Comparison of ENCODE assay signal across 8 mouse cellular contexts in genomic region chr3:55788214-55788586, GRCm38 (mm10). TPM values are rescaled to one million over a fixed set of nuclear protein-coding genes. Genes with fewer than 3 reads are reported as not detected.
DNase-seq lines count a peak whose midpoint lies in the region; ATAC-seq and TF ChIP-seq lines count a peak whose summit lies in the region.

No protein-coding gene starts in this region.

- no peak overlapping the region; the same call in 1 of the 2 replicates for H3K9ac ChIP-seq in heart, embryonic 16.5 days (ENCODE audit: low read length)
- H3K9ac ChIP-seq in embryonic facial prominence, embryonic 14.5 days (ENCODE audit: low read depth, low read length): peak overlapping the region; percentile 92
- peak overlapping the region; percentile 83; the same call in 1 of the 2 replicates for H3K9ac ChIP-seq in hindbrain, postnatal 0 days (replicated peaks; ENCODE audit: low read length)
- peak overlapping the region; percentile 97 for H3K9ac ChIP-seq in midbrain, embryonic 14.5 days (replicated peaks; ENCODE audit: low read length)

- H3K27me3 ChIP-seq in heart, embryonic 16.5 days (ENCODE audit: control insufficient read depth, insufficient read depth, low read length): peaks cover 31% of the 10 kb centered on the region
- H3K27me3 ChIP-seq in embryonic facial prominence, embryonic 14.5 days (replicated peaks; ENCODE audit: control insufficient read depth, insufficient read depth, low read length): peaks cover 6% of the 10 kb centered on the region
- H3K27me3 ChIP-seq in hindbrain, postnatal 0 days (ENCODE audit: insufficient read depth, low read length): no peaks in the 10 kb centered on the region
- H3K27me3 ChIP-seq in midbrain, embryonic 14.5 days (ENCODE audit: control insufficient read depth, insufficient read depth, low read length): no peaks in the 10 kb centered on the region

- 43% methylated on average over 4 of the region's 4 CpGs for WGBS in heart, embryonic 16.5 days
- WGBS in embryonic facial prominence, embryonic 14.5 days: 11% methylated on average over 4 of the region's 4 CpGs
- 20% methylated on average over 4 of the region's 4 CpGs for WGBS in hindbrain, postnatal 0 days
- WGBS in midbrain, embryonic 14.5 days: 8% methylated on average over 4 of the region's 4 CpGs

- H3K4me3 ChIP-seq in heart, embryonic 16.5 days (ENCODE audit: low read length): peak overlapping the region; percentile 60
- peak overlapping the region; percentile 47 for H3K4me3 ChIP-seq in embryonic facial prominence, embryonic 14.5 days (ENCODE audit: low read depth, low read length)
- H3K4me3 ChIP-seq in hindbrain, postnatal 0 days (ENCODE audit: low read length): peak overlapping the region; percentile 49
- peak overlapping the region; percentile 48 for H3K4me3 ChIP-seq in midbrain, embryonic 14.5 days (replicated peaks; ENCODE audit: low read depth, low read length)

- no peak for TF ChIP-seq CTCF in hindbrain, postnatal 0 days (IDR thresholded peaks at IDR 0.05; ENCODE audit: low read depth)

- DNase-seq in heart, adult 11 months: no peak
- DNase-seq in embryonic facial prominence, embryonic 14.5 days (ENCODE audit: low spot score): no peak
- DNase-seq in hindbrain, postnatal 0 days (ENCODE audit: low spot score): no peak
- DNase-seq in midbrain, embryonic 14.5 days: no peak
- no peak for DNase-seq in embryo, embryonic 9.5 days (ENCODE audit: extremely low spot score)
- DNase-seq in kidney, adult 11 months: no peak
- DNase-seq in adrenal gland, postnatal 14 days: no peak

- peaks cover 7% of the 10 kb centered on the region for H3K4me1 ChIP-seq in heart, embryonic 16.5 days (ENCODE audit: control insufficient read depth, insufficient read depth, low read length)
- peaks cover 6% of the 10 kb centered on the region; the same call in 1 of the 2 replicates for H3K4me1 ChIP-seq in embryonic facial prominence, embryonic 14.5 days (ENCODE audit: control insufficient read depth, insufficient read depth, low read length)
- H3K4me1 ChIP-seq in hindbrain, postnatal 0 days (ENCODE audit: insufficient read depth, low read length): peaks cover 4% of the 10 kb centered on the region
- H3K4me1 ChIP-seq in midbrain, embryonic 14.5 days (ENCODE audit: control insufficient read depth, insufficient read depth, low read length): peaks cover 19% of the 10 kb centered on the region

- no peak for ATAC-seq in heart, embryonic 16.5 days (replicated peaks; ENCODE audit: extremely low read depth, insufficient read depth, low FRiP score)
- ATAC-seq in embryonic facial prominence, embryonic 14.5 days (ENCODE audit: low read depth): no peak
- ATAC-seq in hindbrain, postnatal 0 days: no peak
- ATAC-seq in midbrain, embryonic 14.5 days (ENCODE audit: low FRiP score, low TSS enrichment): no peak

- H3K36me3 ChIP-seq in heart, embryonic 16.5 days (ENCODE audit: control insufficient read depth, insufficient read depth): no peaks in the 10 kb centered on the region
- H3K36me3 ChIP-seq in embryonic facial prominence, embryonic 14.5 days (ENCODE audit: control insufficient read depth, insufficient read depth, low read length): no peaks in the 10 kb centered on the region
- no peaks in the 10 kb centered on the region for H3K36me3 ChIP-seq in hindbrain, postnatal 0 days (ENCODE audit: insufficient read depth, low read length)
- H3K36me3 ChIP-seq in midbrain, embryonic 14.5 days (ENCODE audit: control insufficient read depth, insufficient read depth, low read length): no peaks in the 10 kb centered on the region

- H3K4me2 ChIP-seq in heart, embryonic 16.5 days (ENCODE audit: low read depth, low read length): peak overlapping the region; percentile 83
- H3K4me2 ChIP-seq in embryonic facial prominence, embryonic 14.5 days (ENCODE audit: low read depth, low read length): peak overlapping the region; percentile 87
- H3K4me2 ChIP-seq in hindbrain, postnatal 0 days (ENCODE audit: low read depth, low read length): peak overlapping the region; percentile 77
- H3K4me2 ChIP-seq in midbrain, embryonic 14.5 days (ENCODE audit: low read length): peak overlapping the region; percentile 81

- no peak overlapping the region for H3K27ac ChIP-seq in heart, embryonic 16.5 days (ENCODE audit: low read length)
- peak overlapping the region; percentile 97 for H3K27ac ChIP-seq in embryonic facial prominence, embryonic 14.5 days (replicated peaks; ENCODE audit: low read depth, low read length)
- peak overlapping the region; percentile 97 for H3K27ac ChIP-seq in hindbrain, postnatal 0 days
- H3K27ac ChIP-seq in midbrain, embryonic 14.5 days (replicated peaks; ENCODE audit: low read depth, low read length): peak overlapping the region; percentile 99

- H3K9me3 ChIP-seq in heart, embryonic 16.5 days (replicated peaks; ENCODE audit: control insufficient read depth, low read length): no peaks in the 10 kb centered on the region
- no peaks in the 10 kb centered on the region for H3K9me3 ChIP-seq in embryonic facial prominence, embryonic 14.5 days (ENCODE audit: control insufficient read depth, low read length)
- H3K9me3 ChIP-seq in hindbrain, postnatal 0 days (ENCODE audit: low read length): no peaks in the 10 kb centered on the region
- H3K9me3 ChIP-seq in midbrain, embryonic 14.5 days (ENCODE audit: control insufficient read depth, low read length): no peaks in the 10 kb centered on the region

RNA-seq across cellular contexts. Expression of gene Mab21l1, which starts 5.9 kb away (rescaled TPM):
- 0.46 and 0.67 TPM in 2 replicates for polyA plus RNA-seq in heart, embryonic 16.5 days (2015; fragmentation: Nextera tagmentation; extraction: Ambion mirVana)
- polyA plus RNA-seq in embryonic facial prominence, embryonic 14.5 days (2014; fragmentation: Nextera tagmentation; extraction: Ambion mirVana): 21.9 and 24.6 TPM in 2 replicates
- 132 and 137 TPM in 2 replicates for total RNA-seq in hindbrain, postnatal 0 days (2014; rRNA removed)
- 175 and 179 TPM in 2 replicates for polyA plus RNA-seq in hindbrain, postnatal 0 days (2015; fragmentation: Nextera tagmentation; extraction: Ambion mirVana)
- polyA plus RNA-seq in midbrain, embryonic 14.5 days (2014; fragmentation: Nextera tagmentation; extraction: Ambion mirVana): 218 and 237 TPM in 2 replicates
- 1.4 and 2.6 TPM in 2 replicates for total RNA-seq in adrenal gland, postnatal 14 days (2021)

Comparison
In these comparisons a context has a peak if more than half of its experiments do, and no peak if none do; other contexts are left out.
1. RNA of gene Mab21l1, which starts 5.9 kb away (polyA plus RNA-seq): 218 to 237 TPM in midbrain, embryonic 14.5 days, 175 to 179 TPM in hindbrain, postnatal 0 days and 21.9 to 24.6 TPM in embryonic facial prominence, embryonic 14.5 days; 0.46 to 0.67 TPM in heart, embryonic 16.5 days; every median in the first group is over 10 times any median in the second.
2. Peak in every context shown above with its lines, with median percentiles within 50 percentile points of each other: H3K4me2 ChIP-seq and H3K4me3 ChIP-seq.